Mouse (Mus musculus): ENCODE measurements at regions not wholly inside any gene's neighbourhood (a gene's known extent, or its start where the extent isn't known, plus 50 kb on each side); places are given as distances from the start of the nearest gene placed in this dataset.

GRCm38 (mm10) chr15:61007461-61008059 lies 84.7 kb upstream of the A1bg start:
- TF ChIP-seq EP300 (optimal IDR thresholded peaks at IDR 0.05) (no peak), CTCF (IDR thresholded peaks at IDR 0.05; ENCODE audit: low read depth) (no peak)

All from stomach, postnatal 0 days (tissue).